Mouse (Mus musculus) limb, embryonic 14.5 days (tissue): ENCODE results near the gene Sergef. TPM values are rescaled to one million over a fixed set of nuclear protein-coding genes. Genes with fewer than 3 reads are reported as not detected.

ENCODE experiments used
- ATAC-seq: fragments of 200-750 bp; cut with Nextera tagmentation; 2 replicates; pipeline ENCODE4 v1.8.0; 2017; ENCODE audit warnings: low read depth, moderate number of reproducible peaks, moderate TSS enrichment; ENCODE audit not compliant: low FRiP score
- DNase-seq: peaks from one replicate; pipeline ENCODE4 v3.0.0-alpha.2; 2015; ENCODE audit warnings: low spot score
- H3K27ac ChIP-seq: fragments of 300-500 bp; sonication (generic); replicated peaks from 2 replicates; pipeline ENCODE4 v1.5.1; 2014; ENCODE audit warnings: low read depth, mild to moderate bottlenecking, low read length, moderate library complexity, mixed read lengths
- H3K27me3 ChIP-seq: fragments of 300-500 bp; sonication (generic); 2 replicates; pipeline ENCODE4 v1.6.1; 2014; ENCODE audit warnings: low read length, mixed read lengths; ENCODE audit not compliant: control insufficient read depth, insufficient read depth
- H3K36me3 ChIP-seq: fragments of 300-500 bp; sonication (generic); 2 replicates; pipeline ENCODE4 v1.6.1; 2014; ENCODE audit warnings: mild to moderate bottlenecking, low read length, moderate library complexity, mixed read lengths; ENCODE audit not compliant: control insufficient read depth, insufficient read depth
- H3K4me1 ChIP-seq: fragments of 300-500 bp; sonication (generic); 2 replicates; pipeline ENCODE4 v1.6.1; 2014; ENCODE audit warnings: antibody characterized with exemption, low read length, mixed read lengths; ENCODE audit not compliant: control insufficient read depth, insufficient read depth
- H3K4me2 ChIP-seq: fragments of 300-500 bp; sonication (generic); replicated peaks from 2 replicates; pipeline ENCODE4 v1.6.1; 2014; ENCODE audit warnings: low read depth, mild to moderate bottlenecking, low read length, moderate library complexity; ENCODE audit not compliant: severe bottlenecking
- H3K4me3 ChIP-seq: fragments of 300-500 bp; sonication (generic); replicated peaks from 2 replicates; pipeline ENCODE4 v1.5.1; 2014; ENCODE audit warnings: low read length
- H3K9ac ChIP-seq: fragments of 300-500 bp; sonication (generic); 2 replicates; pipeline ENCODE4 v1.6.1; 2014; ENCODE audit warnings: mild to moderate bottlenecking, low read depth, low read length, moderate library complexity; ENCODE audit not compliant: severe bottlenecking
- H3K9me3 ChIP-seq: fragments of 300-500 bp; sonication (generic); 2 replicates; pipeline ENCODE4 v1.6.1; 2016; ENCODE audit warnings: low read length; ENCODE audit not compliant: control insufficient read depth
- POLR2A ChIP-seq: fragments of 200-500 bp; IDR thresholded peaks from 2 replicates; pipeline ENCODE4 v1.8.0; 2012; ENCODE audit warnings: inconsistent platforms, mild to moderate bottlenecking, moderate library complexity, borderline replicate concordance; ENCODE audit not compliant: insufficient read depth, insufficient read length; ENCODE audit errors: extremely low read depth
- WGBS: fragments of 180-500 bp; shearing (Covaris S2); extraction: QIAGEN DNeasy Blood & Tissue Kit; methylation state at CpG from one replicate; pipeline ENCODE4 v1.1.7; 2014; 5-methylcytosine and 5-hydroxymethylcytosine counted together
- polyA plus RNA-seq, 2 experiments: library from polyadenylated mRNA; depleted of rRNA in 1 of 2; stranded (reverse) in 1 of 2; unstranded in 1 of 2; fragments of >200 nt; fragmentation: Nextera tagmentation in 1 of 2; extraction: Ambion mirVana in 1 of 2; gene quantifications; 2 replicates each; pipeline versions ENCODE4 v1.2.1 to v1.2.3; 2012 to 2014

Gene Sergef
- polyA plus RNA-seq, 2 experiments: 12.2 to 12.8 TPM

DNA sequence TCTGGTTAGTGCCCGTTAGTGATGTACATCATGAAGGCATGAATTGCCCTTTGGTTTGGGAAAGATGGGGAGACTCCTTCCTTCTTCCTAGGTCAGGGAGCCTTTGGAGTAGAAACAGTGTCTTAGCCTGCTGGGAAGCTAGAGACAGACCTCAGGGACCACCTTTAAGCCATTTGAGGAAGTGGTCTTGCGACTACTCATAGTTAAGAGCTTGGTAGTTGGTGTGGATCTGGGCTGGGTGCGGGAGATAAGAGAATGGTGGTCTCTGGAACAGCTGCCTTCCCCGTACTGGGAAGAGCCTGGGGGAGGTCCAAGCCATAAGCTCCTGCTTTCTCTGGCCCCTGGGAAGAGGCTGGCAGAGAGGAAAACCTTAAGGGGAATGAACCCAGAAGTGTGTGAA, 241.0 kb downstream of the Sergef start:
- WGBS: 55% methylated on average over 4 of the region's 4 CpGs

DNA sequence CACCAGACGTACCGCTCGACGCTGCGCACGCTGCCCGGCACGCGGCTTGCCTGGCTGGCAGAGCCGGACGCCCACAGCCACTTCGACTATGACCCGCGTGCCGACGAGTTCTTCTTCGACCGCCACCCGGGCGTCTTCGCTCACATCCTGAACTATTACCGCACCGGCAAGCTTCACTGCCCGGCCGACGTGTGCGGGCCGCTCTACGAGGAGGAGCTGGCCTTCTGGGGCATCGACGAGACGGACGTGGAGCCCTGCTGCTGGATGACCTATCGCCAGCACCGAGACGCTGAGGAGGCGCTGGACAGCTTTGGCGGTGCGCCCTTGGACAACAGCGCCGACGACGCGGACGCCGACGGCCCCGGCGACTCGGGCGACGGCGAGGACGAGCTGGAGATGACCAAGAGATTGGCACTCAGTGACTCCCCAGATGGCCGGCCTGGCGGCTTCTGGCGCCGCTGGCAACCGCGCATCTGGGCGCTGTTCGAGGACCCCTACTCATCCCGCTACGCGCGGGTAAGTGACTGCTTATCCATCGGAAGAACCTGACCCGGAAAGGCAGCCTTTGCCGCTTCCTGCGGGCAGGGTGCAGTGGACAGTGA, 241.8 kb downstream of the Sergef start:
- WGBS: 12% methylated on average over 70 of the region's 70 CpGs
- Histone ChIP-seq H3K27me3 (peaks cover 67% of the 10 kb centered on the region), H3K9ac (no peak overlapping the region), H3K4me2 (no peak overlapping the region), H3K36me3 (no peaks in the 10 kb centered on the region), H3K9me3 (no peaks in the 10 kb centered on the region), H3K4me1 (peaks cover 4% of the 10 kb centered on the region; the same call in 1 of the 2 replicates), H3K4me3 (peak overlapping the region; percentile 4; the same call in 1 of the 2 replicates), H3K27ac (no peak overlapping the region)
- DNase-seq (no peak), ATAC-seq (no peak)
- TF ChIP-seq POLR2A: no peak

More for the DNA sequence above, 241.0 kb downstream of the Sergef start:
- Histone ChIP-seq H3K36me3 (no peaks in the 10 kb centered on the region), H3K4me2 (no peak overlapping the region), H3K27me3 (peaks cover 67% of the 10 kb centered on the region), H3K4me3 (no peak overlapping the region), H3K9me3 (no peaks in the 10 kb centered on the region), H3K9ac (no peak overlapping the region), H3K27ac (no peak overlapping the region), H3K4me1 (peaks cover 4% of the 10 kb centered on the region; the same call in 1 of the 2 replicates)
- ATAC-seq (no peak), DNase-seq (no peak)
- no peak for TF ChIP-seq POLR2A

DNA sequence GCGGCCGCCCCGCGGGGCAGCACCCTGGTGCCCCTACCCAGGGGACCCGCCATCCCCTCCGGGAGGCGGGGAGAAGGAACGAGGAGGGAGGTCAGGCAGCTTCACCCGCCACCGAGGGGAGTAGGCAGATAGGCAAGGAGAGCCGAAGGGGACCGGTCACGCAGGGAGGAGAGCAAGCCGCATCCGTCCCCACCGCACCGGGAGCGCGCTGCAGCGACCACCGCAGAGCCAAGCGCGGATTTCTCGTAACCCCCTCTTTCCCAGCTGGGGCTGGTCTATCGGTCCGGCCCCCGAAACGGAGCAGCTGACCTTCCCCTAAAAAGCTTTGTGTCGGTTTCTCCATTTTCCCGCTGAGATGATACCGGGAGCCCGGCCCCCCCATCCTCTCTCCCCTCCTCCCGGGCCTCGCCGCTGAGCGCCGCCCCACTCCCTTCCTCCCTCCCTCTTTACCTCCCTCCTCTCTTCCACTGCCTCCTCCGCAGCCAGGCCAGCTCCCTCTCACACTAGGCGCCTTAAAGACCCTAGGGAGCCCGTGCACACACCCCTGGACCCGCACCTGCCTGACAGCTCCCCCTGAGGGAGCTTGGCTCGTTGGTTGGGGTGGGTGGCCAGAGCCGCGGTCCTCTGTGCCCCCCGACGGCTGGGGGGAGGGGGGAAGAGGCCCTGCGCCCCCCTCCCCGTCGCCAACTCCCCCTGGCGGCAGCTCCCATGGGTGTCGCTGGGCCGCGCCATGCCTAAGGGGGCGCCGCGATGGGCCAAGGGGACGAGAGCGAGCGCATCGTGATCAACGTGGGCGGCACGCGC, 242.5 kb downstream of the Sergef start:
- peaks cover 67% of the 10 kb centered on the region for H3K27me3 ChIP-seq
- no peaks in the 10 kb centered on the region for H3K36me3 ChIP-seq
- no peak overlapping the region for H3K9ac ChIP-seq
- peak overlapping the region; percentile 44 for H3K4me3 ChIP-seq
- no peak for TF ChIP-seq POLR2A
- no peaks in the 10 kb centered on the region for H3K9me3 ChIP-seq
- under 1% methylated on average over 34 of the region's 64 CpGs for WGBS
- H3K27ac ChIP-seq: no peak overlapping the region
- ATAC-seq: no peak
- H3K4me2 ChIP-seq: peak overlapping the region; percentile 90
- peaks cover 4% of the 10 kb centered on the region; the same call in 1 of the 2 replicates for H3K4me1 ChIP-seq
- DNase-seq: no peak

DNA sequence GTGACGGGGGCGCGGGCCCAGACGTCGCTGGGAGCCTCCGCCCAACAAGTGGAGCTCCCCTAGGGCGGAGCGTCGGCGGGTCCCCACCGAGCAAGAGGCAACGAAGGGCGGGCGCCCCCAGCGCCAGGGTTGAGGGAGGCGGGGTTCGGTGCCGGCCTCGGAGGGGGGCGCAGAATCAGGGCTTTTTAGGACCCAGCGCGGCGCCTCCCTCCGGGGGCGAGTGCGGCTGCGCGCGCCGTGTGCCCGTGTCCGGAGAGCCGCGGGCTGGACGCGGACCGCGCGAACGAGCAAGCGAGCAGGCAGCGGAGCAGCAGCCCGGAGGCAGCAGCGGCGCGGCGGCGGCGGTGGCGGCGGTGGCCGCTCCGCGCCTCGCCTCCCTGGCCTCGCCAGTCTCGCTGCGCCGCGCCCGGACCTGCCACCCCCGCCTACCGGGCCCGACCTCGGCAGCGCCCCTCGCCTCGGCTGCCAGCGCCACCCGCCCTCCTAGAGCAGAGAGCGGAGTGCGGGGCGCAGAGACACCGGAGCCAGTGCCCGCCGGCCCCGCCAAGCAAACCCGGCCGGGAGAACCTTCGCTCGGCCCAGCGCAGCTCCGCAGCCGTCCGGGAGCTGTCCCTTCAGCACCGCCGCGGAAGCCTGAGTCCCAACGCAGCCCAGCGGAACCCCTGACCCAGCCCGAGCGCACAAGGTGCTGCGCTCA, 243.2 kb downstream of the Sergef start, which contains the start of gene Kcnc1:
TSS of gene Kcnc1 (plus strand) at position 267 of the 697 bp plus-strand sequence.
- TF ChIP-seq POLR2A: no peak
- H3K36me3 ChIP-seq: no peaks in the 10 kb centered on the region
- H3K4me1 ChIP-seq: peaks cover 4% of the 10 kb centered on the region; the same call in 1 of the 2 replicates
- peak; percentile 82 for ATAC-seq
- H3K27me3 ChIP-seq: peaks cover 67% of the 10 kb centered on the region
- WGBS: 0% methylated on average over 20 of the region's 93 CpGs
- DNase-seq: peak; percentile 80
- H3K4me2 ChIP-seq: peak within 1 kb of the TSS; percentile 90
- peak within 1 kb of the TSS; percentile 44 for H3K4me3 ChIP-seq
- no peak within 1 kb of the TSS for H3K27ac ChIP-seq
- H3K9ac ChIP-seq: no peak within 1 kb of the TSS
- no peaks in the 10 kb centered on the region for H3K9me3 ChIP-seq

DNA sequence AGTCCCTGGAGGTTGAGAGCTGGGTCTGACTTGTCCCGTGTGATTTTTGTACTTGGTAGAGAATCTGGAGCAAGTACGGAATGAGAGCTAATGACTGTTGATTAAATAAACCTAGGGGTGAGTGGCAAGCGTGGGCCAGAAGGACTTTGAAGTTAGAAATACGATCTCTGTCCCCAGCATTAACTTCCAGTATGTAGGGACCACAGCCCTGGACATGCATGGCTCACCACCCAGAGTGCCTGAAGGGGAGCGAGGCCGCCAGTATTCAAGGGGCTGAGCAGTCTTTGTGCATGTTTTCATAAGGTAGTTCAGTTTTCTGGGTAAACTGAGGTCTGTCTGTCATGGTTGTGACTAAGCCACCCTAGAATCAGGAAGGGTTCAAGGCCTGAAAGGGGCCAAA, 244.0 kb downstream of the Sergef start:
- DNase-seq: no peak
- Histone ChIP-seq H3K9me3 (no peaks in the 10 kb centered on the region), H3K36me3 (no peaks in the 10 kb centered on the region), H3K4me2 (peak overlapping the region; percentile 90; the same call in 1 of the 2 replicates), H3K27ac (no peak overlapping the region), H3K4me1 (peaks cover 4% of the 10 kb centered on the region; the same call in 1 of the 2 replicates), H3K9ac (no peak overlapping the region), H3K27me3 (peaks cover 65% of the 10 kb centered on the region), H3K4me3 (0 out of 2 replicates have a peak overlapping the region, but pooled peaks have one; percentile 44)
- TF ChIP-seq POLR2A: no peak
- ATAC-seq: no peak
- WGBS: 23% methylated on average over 6 of the region's 6 CpGs
